Mouse (Mus musculus): ENCODE results near the gene Zranb3. TPM values are rescaled to one million over a fixed set of nuclear protein-coding genes. Genes with fewer than 3 reads are reported as not detected.
"Not testable (repeated sequence)": the region's sequence is repeated elsewhere in the genome, so short reads cannot be mapped to it uniquely, and the experiment has no call there.

Zranb3 gene
- polyA plus RNA-seq (2014; fragmentation: Nextera tagmentation; extraction: Ambion mirVana) = 14.5 TPM in 2 replicates

DNA sequence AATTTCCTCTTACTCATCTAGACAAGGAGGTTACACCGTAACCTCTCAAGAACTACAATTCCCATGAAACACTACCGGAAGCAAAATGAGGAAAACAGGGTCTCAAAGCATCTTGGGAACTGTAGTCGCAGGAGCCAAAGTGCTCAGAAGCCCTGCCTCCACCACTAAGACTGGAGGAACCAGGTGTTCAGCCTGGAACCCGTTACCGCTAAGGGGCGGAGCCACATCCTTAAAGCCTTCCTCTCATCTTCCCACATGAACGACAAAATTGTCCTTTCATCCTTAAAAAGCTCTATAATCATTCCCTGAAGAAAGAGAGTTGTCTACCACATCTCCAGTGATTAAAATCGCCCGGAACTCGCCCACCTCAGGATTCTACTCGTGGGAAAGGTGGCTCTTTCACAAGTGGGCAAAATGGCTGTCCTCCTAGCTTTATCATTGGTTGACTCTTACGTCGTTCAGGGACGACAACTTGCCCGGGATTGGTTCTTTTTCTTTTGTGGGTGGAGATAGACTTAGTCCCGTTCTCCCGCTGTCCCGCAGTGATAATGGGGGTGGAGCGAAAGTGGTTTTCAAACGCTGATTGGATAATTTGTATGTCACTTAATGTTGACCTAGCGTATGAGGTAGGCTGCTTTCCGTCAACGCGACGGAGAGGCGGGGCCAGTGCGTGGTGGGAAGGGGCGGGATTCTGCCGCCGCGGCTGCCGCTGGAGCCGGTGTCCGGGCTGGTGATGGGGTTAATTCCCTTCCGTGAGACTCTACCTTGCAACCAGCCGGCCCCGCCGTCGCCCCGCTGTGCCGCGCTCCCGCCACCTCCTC is at the start of gene Zranb3, which contains the start of gene R3hdm1:
Gene Zranb3 (minus strand): TSS at position 407 of the 821 bp plus-strand sequence.
Gene R3hdm1 (plus strand): TSS at position 661 of the 821 bp plus-strand sequence.
- no peaks in the 10 kb centered on the region for H3K9me3 ChIP-seq (ENCODE audit: control insufficient read depth, low read length)
- WGBS = under 1% methylated on average over 42 of the region's 43 CpGs
- ATAC-seq (ENCODE audit: insufficient read depth, low FRiP score, low TSS enrichment) (peak; percentile 94), DNase-seq (ENCODE audit: low spot score) (peak; percentile 95)
- peaks cover 5% of the 10 kb centered on the region; the same call in 1 of the 2 replicates for H3K4me1 ChIP-seq (ENCODE audit: control insufficient read depth, insufficient read depth, low read length)
- peak within 1 kb of the TSS; percentile 89 for H3K4me3 ChIP-seq (ENCODE audit: low read depth, low read length)
- H3K4me2 ChIP-seq (ENCODE audit: low read depth) = peak within 1 kb of the TSS; percentile 68
- H3K27me3 ChIP-seq (ENCODE audit: control insufficient read depth, insufficient read depth, low read length) = no peaks in the 10 kb centered on the region
- H3K36me3 ChIP-seq (ENCODE audit: control insufficient read depth, insufficient read depth, low read length) = no peaks in the 10 kb centered on the region
- H3K27ac ChIP-seq (ENCODE audit: low read depth, low read length) = peak within 1 kb of the TSS; percentile 92
- peak within 1 kb of the TSS; percentile 86 for H3K9ac ChIP-seq (ENCODE audit: low read length)

DNA sequence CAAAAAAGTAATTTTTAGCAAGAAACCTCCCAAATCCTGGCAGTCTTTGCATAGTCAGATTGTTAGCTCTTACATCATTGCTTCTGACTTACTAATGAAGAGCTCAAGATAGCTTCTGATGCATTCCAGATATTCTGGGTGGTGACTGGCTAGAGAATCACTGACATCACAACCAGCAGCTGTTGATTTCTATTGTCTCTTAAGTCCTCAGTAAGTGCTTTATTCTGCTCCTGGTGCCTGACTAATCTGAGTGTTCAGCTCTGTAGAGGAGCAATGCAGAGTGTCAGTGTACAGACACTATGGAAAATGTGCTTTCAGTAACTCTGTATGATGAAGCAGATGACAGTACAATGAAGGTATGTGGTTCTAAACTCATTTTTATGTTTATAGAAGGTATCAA is 38.9 kb upstream of the Zranb3 start:
- H3K27me3 ChIP-seq (ENCODE audit: control insufficient read depth, insufficient read depth, low read length) = no peaks in the 10 kb centered on the region
- H3K4me2 ChIP-seq (ENCODE audit: low read depth) = no peak overlapping the region
- no peaks in the 10 kb centered on the region for H3K9me3 ChIP-seq (ENCODE audit: control insufficient read depth, low read length)
- ATAC-seq (ENCODE audit: insufficient read depth, low FRiP score, low TSS enrichment) (no peak), DNase-seq (ENCODE audit: low spot score) (no peak)
- H3K27ac ChIP-seq (ENCODE audit: low read depth, low read length) = no peak overlapping the region
- H3K9ac ChIP-seq (ENCODE audit: low read length) = no peak overlapping the region
- H3K36me3 ChIP-seq (ENCODE audit: control insufficient read depth, insufficient read depth, low read length) = no peaks in the 10 kb centered on the region
- no peaks in the 10 kb centered on the region for H3K4me1 ChIP-seq (ENCODE audit: control insufficient read depth, insufficient read depth, low read length)
- no peak overlapping the region for H3K4me3 ChIP-seq (ENCODE audit: low read depth, low read length)

DNA sequence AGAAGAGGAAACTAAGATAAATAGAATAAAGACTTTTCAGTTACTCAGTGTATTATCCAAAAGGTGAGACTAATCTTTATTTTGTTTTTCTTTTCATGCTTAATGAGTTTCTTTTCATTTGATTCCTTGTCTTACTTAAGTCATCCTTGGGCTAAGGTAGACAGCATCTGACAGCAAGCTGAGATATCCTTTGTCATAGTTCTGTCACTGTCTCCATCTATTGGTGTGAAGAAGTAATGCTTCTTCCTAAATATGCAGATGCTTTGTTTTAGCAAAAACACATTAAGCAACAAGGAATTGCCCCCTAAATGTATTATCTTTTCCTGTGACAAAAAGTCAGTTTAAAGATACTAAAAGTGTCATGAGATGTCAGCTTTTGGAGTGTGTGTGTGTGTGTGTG is 38.2 kb upstream of the Zranb3 start:
- no peak for DNase-seq (ENCODE audit: low spot score)
- Histone ChIP-seq H3K27ac (ENCODE audit: low read depth, low read length) (no peak overlapping the region), H3K4me2 (ENCODE audit: low read depth) (no peak overlapping the region), H3K36me3 (ENCODE audit: control insufficient read depth, insufficient read depth, low read length) (no peaks in the 10 kb centered on the region), H3K9ac (ENCODE audit: low read length) (no peak overlapping the region), H3K9me3 (ENCODE audit: control insufficient read depth, low read length) (no peaks in the 10 kb centered on the region), H3K4me1 (ENCODE audit: control insufficient read depth, insufficient read depth, low read length) (no peaks in the 10 kb centered on the region), H3K27me3 (ENCODE audit: control insufficient read depth, insufficient read depth, low read length) (no peaks in the 10 kb centered on the region), H3K4me3 (ENCODE audit: low read depth, low read length) (no peak overlapping the region)
- no peak for ATAC-seq (ENCODE audit: insufficient read depth, low FRiP score, low TSS enrichment)

DNA sequence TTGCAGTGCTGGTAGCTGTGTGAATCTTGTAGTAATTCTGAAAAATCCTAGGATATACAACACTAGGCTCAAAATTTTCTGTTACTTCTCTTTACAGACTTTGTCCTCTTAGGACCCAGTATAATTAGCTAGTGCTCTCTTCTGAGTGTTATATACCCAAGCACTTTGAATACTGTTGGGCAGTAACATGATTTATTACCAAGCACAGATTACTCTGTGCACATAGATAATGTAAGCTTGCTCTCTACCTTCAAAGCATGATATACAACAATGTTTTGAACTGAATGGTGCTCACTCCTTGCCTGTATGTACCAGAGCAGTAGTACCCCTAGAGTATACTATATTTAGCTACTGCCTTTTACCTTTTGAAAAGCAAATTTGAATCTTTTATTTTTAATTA is 33.4 kb upstream of the Zranb3 start:
- H3K27ac ChIP-seq (ENCODE audit: low read depth, low read length); H3K36me3 ChIP-seq (ENCODE audit: control insufficient read depth, insufficient read depth, low read length); H3K4me2 ChIP-seq (ENCODE audit: low read depth); DNase-seq (ENCODE audit: low spot score); ATAC-seq (ENCODE audit: insufficient read depth, low FRiP score, low TSS enrichment); H3K9me3 ChIP-seq (ENCODE audit: control insufficient read depth, low read length); H3K4me1 ChIP-seq (ENCODE audit: control insufficient read depth, insufficient read depth, low read length); H3K4me3 ChIP-seq (ENCODE audit: low read depth, low read length); H3K9ac ChIP-seq (ENCODE audit: low read length); H3K27me3 ChIP-seq (ENCODE audit: control insufficient read depth, insufficient read depth, low read length): not testable (repeated sequence)

DNA sequence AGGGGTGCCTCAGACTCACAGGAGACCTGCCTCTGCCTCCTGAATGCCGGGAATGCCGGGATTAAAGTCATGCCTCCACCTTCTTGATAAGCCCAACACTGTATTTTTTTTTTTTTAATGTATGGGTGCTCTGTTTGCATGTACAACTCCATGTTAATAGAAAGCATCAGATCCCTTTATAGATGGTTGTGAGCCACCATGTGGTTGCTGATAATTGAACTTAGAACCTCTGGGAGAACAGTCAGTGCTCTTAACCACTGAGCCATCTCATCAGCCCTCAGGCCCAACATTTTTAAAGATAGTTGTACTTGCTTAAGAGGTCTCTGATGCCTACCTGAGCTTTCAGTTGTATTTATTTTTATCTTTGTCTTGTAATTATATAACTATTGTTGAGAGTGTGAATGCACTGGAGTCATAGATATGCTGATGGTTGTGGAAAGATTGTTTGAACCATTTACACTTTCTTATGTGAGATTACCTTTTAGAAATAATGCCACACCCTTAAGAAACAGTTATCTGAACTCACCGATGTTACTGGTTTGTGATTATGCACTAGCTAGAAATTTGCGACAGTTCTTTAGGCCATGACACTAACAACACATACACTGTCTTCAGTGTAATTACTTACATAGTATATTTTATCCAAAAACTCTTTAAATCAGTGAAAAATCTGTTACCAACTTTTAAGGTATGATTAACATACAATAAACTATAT is 18.2 kb upstream of the Zranb3 start:
- 93% methylated on average over 4 of the region's 4 CpGs for WGBS
- H3K36me3 ChIP-seq (ENCODE audit: control insufficient read depth, insufficient read depth, low read length) = no peaks in the 10 kb centered on the region

DNA sequence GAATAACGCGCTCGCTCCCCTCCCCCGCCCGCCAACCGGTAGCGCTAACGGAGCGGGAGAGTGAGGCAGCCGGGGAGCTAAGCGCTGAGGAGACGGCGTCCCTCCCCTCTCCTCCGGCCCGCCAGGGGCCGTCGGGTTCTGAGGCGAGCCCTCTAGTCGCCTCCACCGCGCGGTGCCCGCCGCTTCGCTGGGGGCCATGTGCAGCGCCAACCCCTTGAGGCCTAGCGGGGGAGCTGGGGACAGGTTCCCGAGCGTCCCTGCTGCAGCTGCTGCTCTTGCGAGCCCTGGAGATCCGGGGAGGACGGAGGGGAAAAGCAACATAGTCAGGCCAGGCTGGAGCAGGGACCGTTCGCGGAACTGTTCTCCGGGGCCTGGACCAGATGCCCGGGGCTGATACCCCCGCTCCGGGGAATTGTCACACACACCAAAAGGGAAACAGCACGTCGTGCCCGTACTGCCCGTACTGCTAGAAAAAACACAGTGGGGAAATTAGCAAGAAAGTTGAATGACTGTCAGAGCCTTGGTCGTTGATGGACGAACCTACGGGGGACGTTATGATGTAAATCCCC is 757 bp upstream of the Zranb3 start:
- Histone ChIP-seq H3K36me3 (ENCODE audit: control insufficient read depth, insufficient read depth, low read length) (no peaks in the 10 kb centered on the region), H3K9ac (ENCODE audit: low read length) (peak overlapping the region; percentile 86), H3K4me1 (ENCODE audit: control insufficient read depth, insufficient read depth, low read length) (peaks cover 5% of the 10 kb centered on the region; the same call in 1 of the 2 replicates), H3K4me2 (ENCODE audit: low read depth) (peak overlapping the region; percentile 68), H3K4me3 (ENCODE audit: low read depth, low read length) (peak overlapping the region; percentile 89), H3K27me3 (ENCODE audit: control insufficient read depth, insufficient read depth, low read length) (no peaks in the 10 kb centered on the region), H3K9me3 (ENCODE audit: control insufficient read depth, low read length) (no peaks in the 10 kb centered on the region), H3K27ac (ENCODE audit: low read depth, low read length) (peak overlapping the region; percentile 92)
- DNase-seq (ENCODE audit: low spot score) = peak; percentile 71
- under 1% methylated on average over 42 of the region's 47 CpGs for WGBS
- peak; percentile 71 for ATAC-seq (ENCODE audit: insufficient read depth, low FRiP score, low TSS enrichment)

More for the DNA sequence above, 18.2 kb upstream of the Zranb3 start:
- H3K9me3 ChIP-seq (ENCODE audit: control insufficient read depth, low read length) = no peaks in the 10 kb centered on the region
- H3K4me2 ChIP-seq (ENCODE audit: low read depth) = no peak overlapping the region
- no peak overlapping the region for H3K27ac ChIP-seq (ENCODE audit: low read depth, low read length)
- no peak overlapping the region for H3K4me3 ChIP-seq (ENCODE audit: low read depth, low read length)
- H3K9ac ChIP-seq (ENCODE audit: low read length) = no peak overlapping the region
- H3K4me1 ChIP-seq (ENCODE audit: control insufficient read depth, insufficient read depth, low read length) = no peaks in the 10 kb centered on the region
- H3K27me3 ChIP-seq (ENCODE audit: control insufficient read depth, insufficient read depth, low read length) = no peaks in the 10 kb centered on the region
- ATAC-seq (ENCODE audit: insufficient read depth, low FRiP score, low TSS enrichment) (no peak), DNase-seq (ENCODE audit: low spot score) (no peak)

DNA sequence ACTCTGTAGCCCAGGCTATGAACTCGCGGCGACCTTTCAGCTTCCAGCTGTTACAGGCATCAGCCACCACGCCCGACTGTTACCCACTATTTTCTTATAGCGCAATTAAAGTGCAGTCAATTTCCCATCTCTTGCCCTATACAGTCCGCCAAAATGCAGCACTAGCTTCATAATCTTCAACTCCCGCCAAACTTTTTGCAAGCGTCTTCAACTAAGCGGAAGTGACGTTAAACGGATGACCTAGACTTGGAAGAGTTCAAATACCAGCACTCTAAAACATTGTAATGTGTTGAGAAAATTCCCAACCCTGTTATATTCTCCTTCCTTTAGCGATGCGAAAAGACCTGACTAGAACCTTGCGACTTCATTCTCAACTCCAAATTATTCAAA is 601 bp downstream of the Zranb3 start:
- ATAC-seq (ENCODE audit: insufficient read depth, low FRiP score, low TSS enrichment) (peak; percentile 36), DNase-seq (ENCODE audit: low spot score) (peak; percentile 57)
- Histone ChIP-seq H3K27ac (ENCODE audit: low read depth, low read length) (no peak overlapping the region), H3K27me3 (ENCODE audit: control insufficient read depth, insufficient read depth, low read length) (no peaks in the 10 kb centered on the region), H3K4me3 (ENCODE audit: low read depth, low read length) (peak overlapping the region; percentile 89), H3K9me3 (ENCODE audit: control insufficient read depth, low read length) (no peaks in the 10 kb centered on the region), H3K4me2 (ENCODE audit: low read depth) (peak overlapping the region; percentile 47), H3K9ac (ENCODE audit: low read length) (no peak overlapping the region), H3K36me3 (ENCODE audit: control insufficient read depth, insufficient read depth, low read length) (no peaks in the 10 kb centered on the region), H3K4me1 (ENCODE audit: control insufficient read depth, insufficient read depth, low read length) (peaks cover 5% of the 10 kb centered on the region; the same call in 1 of the 2 replicates)
- WGBS = under 1% methylated on average over 15 of the region's 15 CpGs

DNA sequence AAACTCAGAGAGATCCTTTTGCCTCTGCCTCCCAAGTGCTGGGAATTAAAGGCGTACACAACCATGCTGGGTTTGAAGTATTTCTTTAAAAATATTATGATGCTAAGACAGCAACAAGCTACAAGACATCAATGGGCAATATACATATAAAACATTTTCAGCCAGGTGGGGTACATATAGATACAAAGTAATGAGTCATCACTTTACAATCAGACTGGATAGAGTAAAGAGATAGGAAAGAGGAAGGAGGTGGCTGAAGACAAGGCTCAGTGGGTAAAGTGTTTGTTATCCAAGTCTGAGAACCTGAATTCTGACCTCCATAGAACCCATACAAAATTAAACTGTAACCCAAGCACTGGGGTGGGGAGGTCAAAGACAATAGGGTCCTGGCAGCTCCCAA is 4.5 kb downstream of the Zranb3 start:
- no peak overlapping the region for H3K9ac ChIP-seq (ENCODE audit: low read length)
- DNase-seq (ENCODE audit: low spot score) = no peak
- no peaks in the 10 kb centered on the region for H3K4me1 ChIP-seq (ENCODE audit: control insufficient read depth, insufficient read depth, low read length)
- H3K9me3 ChIP-seq (ENCODE audit: control insufficient read depth, low read length) = no peaks in the 10 kb centered on the region
- H3K36me3 ChIP-seq (ENCODE audit: control insufficient read depth, insufficient read depth, low read length) = no peaks in the 10 kb centered on the region
- ATAC-seq (ENCODE audit: insufficient read depth, low FRiP score, low TSS enrichment) = no peak
- no peak overlapping the region for H3K4me3 ChIP-seq (ENCODE audit: low read depth, low read length)
- H3K27ac ChIP-seq (ENCODE audit: low read depth, low read length) = no peak overlapping the region
- no peaks in the 10 kb centered on the region for H3K27me3 ChIP-seq (ENCODE audit: control insufficient read depth, insufficient read depth, low read length)
- WGBS = 98% methylated on average over 1 of the region's 1 CpGs
- no peak overlapping the region for H3K4me2 ChIP-seq (ENCODE audit: low read depth)

Measured in neural tube, embryonic 11.5 days (tissue).